Mouse (Mus musculus) forebrain, postnatal 0 days (tissue): ENCODE measurements around the gene Myh9. TPM values are rescaled to one million over a fixed set of nuclear protein-coding genes. Genes with fewer than 3 reads are reported as not detected.

Source experiments
- ATAC-seq: fragments of 200-750 bp; cut with Nextera tagmentation; 2 replicates; pipeline ENCODE4 v1.8.0; 2017; ENCODE audit warnings: mild to moderate bottlenecking, moderate library complexity
- DNase-seq: peaks from one replicate; pipeline ENCODE4 v3.0.0-alpha.2; 2015
- H3K27ac ChIP-seq: fragments of 300-500 bp; sonication (generic); 2 replicates; pipeline ENCODE4 v1.5.1; 2014; ENCODE audit warnings: low read depth, mild to moderate bottlenecking, antibody characterized with exemption, low read length, moderate library complexity, mixed read lengths
- H3K27me3 ChIP-seq: fragments of 300-500 bp; sonication (generic); 2 replicates; pipeline ENCODE4 v1.6.1; 2014; ENCODE audit warnings: mild to moderate bottlenecking, low read length, mixed read lengths; ENCODE audit not compliant: insufficient read depth
- H3K36me3 ChIP-seq: fragments of 300-500 bp; sonication (generic); 2 replicates; pipeline ENCODE4 v1.6.1; 2014; ENCODE audit warnings: mild to moderate bottlenecking, moderate library complexity; ENCODE audit not compliant: insufficient read depth
- H3K4me1 ChIP-seq: fragments of 300-500 bp; sonication (generic); 2 replicates; pipeline ENCODE4 v1.6.1; 2014; ENCODE audit warnings: antibody characterized with exemption; ENCODE audit not compliant: insufficient read depth
- H3K4me2 ChIP-seq: fragments of 300-500 bp; sonication (generic); 2 replicates; pipeline ENCODE4 v1.6.1; 2014; ENCODE audit warnings: low read depth, mild to moderate bottlenecking, moderate library complexity
- H3K4me3 ChIP-seq: fragments of 300-500 bp; sonication (generic); 2 replicates; pipeline ENCODE4 v1.5.1; 2014; ENCODE audit warnings: low read depth, low read length, mixed read lengths
- H3K9ac ChIP-seq: fragments of 300-500 bp; sonication (generic); 2 replicates; pipeline ENCODE4 v1.6.1; 2014; ENCODE audit warnings: mild to moderate bottlenecking
- H3K9me3 ChIP-seq: fragments of 300-500 bp; sonication (generic); 2 replicates; pipeline ENCODE4 v1.6.1; 2016; ENCODE audit warnings: low read length
- CTCF ChIP-seq: sonication (generic); IDR thresholded peaks from 2 replicates; pipeline ENCODE4 v1.5.1; 2016; ENCODE audit warnings: antibody characterized with exemption, control low read depth, low read depth
- WGBS: fragments of 180-500 bp; shearing (Covaris S2); extraction: QIAGEN DNeasy Blood & Tissue Kit; methylation state at CpG from one replicate; pipeline ENCODE4 v1.1.7; 2014; 5-methylcytosine and 5-hydroxymethylcytosine counted together
- polyA plus RNA-seq: library from polyadenylated mRNA; unstranded; fragments of >200 nt; fragmentation: Nextera tagmentation; extraction: Ambion mirVana; gene quantifications from 2 replicates; pipeline ENCODE4 v1.2.1, GENCODE M21; 2015
- total RNA-seq: library from RNA; depleted of rRNA; stranded (reverse); fragments of >200 nt; gene quantifications from 2 replicates; pipeline ENCODE4 v1.2.3, GENCODE M21; 2014

Myh9 gene
- total and polyA plus RNA-seq, 2 experiments from 2014 or later, result 7.2 to 35.2 TPM

DNA sequence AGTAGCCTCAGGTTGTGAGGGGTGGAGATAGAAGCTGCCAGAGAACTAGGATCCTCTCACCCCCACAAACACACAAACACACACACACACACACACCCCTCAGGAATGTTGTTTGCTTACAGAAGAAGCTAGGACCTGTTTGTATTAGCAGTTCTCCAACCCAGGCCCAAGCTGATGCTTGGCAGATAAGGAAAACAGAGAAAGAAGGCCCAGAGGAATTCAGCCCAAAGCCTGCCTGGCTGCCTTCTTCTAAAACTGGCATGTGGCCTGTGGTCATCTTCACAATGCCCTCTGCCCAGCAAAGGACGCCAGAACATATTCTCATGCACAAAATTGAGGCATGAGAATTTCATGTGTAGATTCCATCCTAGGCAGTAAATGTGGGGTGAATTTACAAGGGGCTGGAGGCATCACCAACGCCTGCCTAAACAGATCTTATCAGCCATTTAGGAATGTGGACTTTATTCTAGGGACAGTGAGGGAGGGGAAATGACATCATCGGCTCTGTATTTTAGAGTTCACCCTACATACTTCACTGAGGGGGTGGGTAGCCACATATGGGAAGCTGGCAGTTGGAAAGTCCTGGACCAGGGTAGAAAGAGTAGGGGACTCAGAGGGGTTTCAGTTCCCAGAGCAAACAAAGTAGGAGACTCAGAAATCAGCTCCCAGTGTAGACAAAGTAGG lies 21.4 kb downstream of the Myh9 start:
- DNase-seq, result no peak
- WGBS, result 61% methylated on average over 3 of the region's 3 CpGs
- Histone ChIP-seq H3K4me2 (no peak overlapping the region), H3K9me3 (no peaks in the 10 kb centered on the region), H3K36me3 (no peaks in the 10 kb centered on the region), H3K27me3 (no peaks in the 10 kb centered on the region), H3K4me3 (no peak overlapping the region), H3K27ac (no peak overlapping the region), H3K4me1 (no peaks in the 10 kb centered on the region), H3K9ac (no peak overlapping the region)
- no peak for TF ChIP-seq CTCF
- no peak for ATAC-seq

DNA sequence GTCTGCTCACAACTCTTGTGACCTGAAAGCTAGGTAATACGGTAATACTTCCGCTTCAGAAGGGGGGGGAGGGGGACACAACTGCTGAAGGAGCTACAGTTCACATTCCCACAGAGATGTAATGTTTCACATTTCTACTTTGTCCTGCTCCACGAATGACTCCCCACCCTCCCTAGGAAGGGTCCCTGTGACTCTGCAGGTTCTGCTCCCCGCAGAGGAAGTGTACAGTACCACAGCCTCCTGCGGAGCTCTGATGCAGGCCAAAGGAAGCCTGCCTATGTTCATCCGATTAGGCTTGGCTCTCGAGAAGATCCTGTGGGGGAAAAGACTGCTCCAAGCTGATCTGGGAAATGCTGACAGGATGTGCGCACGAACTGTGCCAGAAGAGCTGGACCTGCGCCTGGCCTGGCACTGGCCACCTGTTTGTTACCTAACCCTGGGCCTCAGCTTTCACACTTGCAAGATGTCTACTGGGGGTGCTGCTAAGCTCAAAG lies 22.0 kb downstream of the Myh9 start:
- 61% methylated on average over 10 of the region's 10 CpGs for WGBS
- Histone ChIP-seq H3K4me2 (no peak overlapping the region), H3K4me1 (no peaks in the 10 kb centered on the region), H3K9ac (no peak overlapping the region), H3K27ac (no peak overlapping the region), H3K36me3 (no peaks in the 10 kb centered on the region), H3K4me3 (no peak overlapping the region), H3K9me3 (no peaks in the 10 kb centered on the region), H3K27me3 (no peaks in the 10 kb centered on the region)
- TF ChIP-seq CTCF, result no peak
- DNase-seq, result no peak
- no peak for ATAC-seq

DNA sequence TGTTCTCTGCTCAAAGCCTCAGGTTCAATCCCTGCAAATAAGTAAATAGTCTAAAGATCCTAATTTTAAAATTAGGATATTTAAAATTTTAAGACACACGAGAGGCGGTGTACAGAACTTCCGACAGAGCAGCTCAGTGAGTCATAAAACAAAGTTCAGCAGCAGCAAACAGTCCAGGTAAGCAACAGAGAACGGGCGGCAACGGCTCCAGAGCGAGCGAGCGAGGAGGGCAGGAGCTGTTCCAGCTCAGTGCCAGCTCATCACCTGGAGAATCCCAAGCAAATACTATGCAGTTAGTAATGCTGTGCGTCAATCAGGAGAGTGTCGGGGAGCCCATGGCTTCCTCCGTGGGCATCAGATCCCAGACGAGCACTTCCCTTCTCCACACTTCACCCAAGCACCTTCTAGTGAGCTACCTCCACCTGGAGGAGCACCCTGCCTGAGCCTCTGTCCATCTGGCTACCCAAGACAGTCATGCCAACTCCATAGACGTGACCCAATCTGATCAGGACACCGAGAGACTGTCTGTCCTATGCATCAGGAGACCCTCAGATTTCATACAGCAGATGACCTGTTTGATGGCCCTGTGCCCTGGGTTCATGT lies 23.3 kb downstream of the Myh9 start:
- Histone ChIP-seq H3K27ac (no peak overlapping the region), H3K27me3 (no peaks in the 10 kb centered on the region), H3K9me3 (no peaks in the 10 kb centered on the region), H3K4me1 (0 out of 2 replicates have a peak, but pooled peaks cover 4% of the 10 kb centered on the region), H3K36me3 (no peaks in the 10 kb centered on the region), H3K9ac (no peak overlapping the region), H3K4me3 (no peak overlapping the region), H3K4me2 (no peak overlapping the region)
- DNase-seq (no peak), ATAC-seq (no peak)
- TF ChIP-seq CTCF, result no peak
- WGBS, result 91% methylated on average over 15 of the region's 15 CpGs

DNA sequence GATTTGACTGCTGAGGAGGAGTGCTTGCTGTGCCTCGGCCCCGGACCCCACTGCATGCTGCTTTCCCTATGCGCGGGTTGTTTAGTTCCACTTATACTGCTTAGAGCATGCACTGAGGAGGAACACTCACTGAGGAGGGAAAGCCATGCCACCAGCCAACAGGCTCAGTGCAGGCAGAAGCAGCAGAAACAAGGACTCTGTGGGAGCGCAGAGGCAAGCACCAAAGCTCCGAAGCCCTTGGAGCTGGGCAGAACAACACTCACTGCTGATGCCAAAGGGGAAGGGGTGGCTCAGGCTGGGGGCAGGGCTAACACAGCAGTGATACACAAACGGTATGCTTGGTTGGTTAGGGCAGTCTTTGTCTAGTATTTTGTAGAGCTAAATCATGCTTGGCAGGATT lies 24.6 kb downstream of the Myh9 start:
- no peak overlapping the region for H3K27ac ChIP-seq
- H3K4me3 ChIP-seq, result no peak overlapping the region
- TF ChIP-seq CTCF, result no peak
- H3K27me3 ChIP-seq, result no peaks in the 10 kb centered on the region
- H3K36me3 ChIP-seq, result peaks cover 5% of the 10 kb centered on the region; the same call in 1 of the 2 replicates
- DNase-seq (no peak), ATAC-seq (peak; percentile 57)
- 52% methylated on average over 7 of the region's 7 CpGs for WGBS
- H3K4me1 ChIP-seq, result 0 out of 2 replicates have a peak, but pooled peaks cover 7% of the 10 kb centered on the region
- no peak overlapping the region for H3K4me2 ChIP-seq
- H3K9ac ChIP-seq, result no peak overlapping the region
- H3K9me3 ChIP-seq, result no peaks in the 10 kb centered on the region

DNA sequence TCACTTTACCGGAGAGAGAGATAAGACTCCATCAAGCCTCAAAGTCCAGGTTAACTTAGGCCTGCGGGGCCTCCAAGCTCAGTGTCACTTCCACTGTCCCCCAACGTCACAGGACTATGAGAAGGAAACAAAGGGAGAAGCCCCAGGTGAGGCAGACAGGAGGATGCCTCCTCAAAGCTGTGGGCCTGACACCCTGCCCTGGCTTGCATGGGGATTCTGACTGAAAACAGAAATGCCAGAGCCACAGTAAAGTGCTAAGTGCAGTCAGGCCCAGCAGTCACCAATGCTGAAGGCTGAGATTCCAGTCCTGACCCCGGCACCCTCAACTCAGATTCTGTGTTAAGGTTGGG lies 25.4 kb downstream of the Myh9 start:
- H3K27me3 ChIP-seq, result no peaks in the 10 kb centered on the region
- 81% methylated on average over 4 of the region's 4 CpGs for WGBS
- no peak for ATAC-seq

DNA sequence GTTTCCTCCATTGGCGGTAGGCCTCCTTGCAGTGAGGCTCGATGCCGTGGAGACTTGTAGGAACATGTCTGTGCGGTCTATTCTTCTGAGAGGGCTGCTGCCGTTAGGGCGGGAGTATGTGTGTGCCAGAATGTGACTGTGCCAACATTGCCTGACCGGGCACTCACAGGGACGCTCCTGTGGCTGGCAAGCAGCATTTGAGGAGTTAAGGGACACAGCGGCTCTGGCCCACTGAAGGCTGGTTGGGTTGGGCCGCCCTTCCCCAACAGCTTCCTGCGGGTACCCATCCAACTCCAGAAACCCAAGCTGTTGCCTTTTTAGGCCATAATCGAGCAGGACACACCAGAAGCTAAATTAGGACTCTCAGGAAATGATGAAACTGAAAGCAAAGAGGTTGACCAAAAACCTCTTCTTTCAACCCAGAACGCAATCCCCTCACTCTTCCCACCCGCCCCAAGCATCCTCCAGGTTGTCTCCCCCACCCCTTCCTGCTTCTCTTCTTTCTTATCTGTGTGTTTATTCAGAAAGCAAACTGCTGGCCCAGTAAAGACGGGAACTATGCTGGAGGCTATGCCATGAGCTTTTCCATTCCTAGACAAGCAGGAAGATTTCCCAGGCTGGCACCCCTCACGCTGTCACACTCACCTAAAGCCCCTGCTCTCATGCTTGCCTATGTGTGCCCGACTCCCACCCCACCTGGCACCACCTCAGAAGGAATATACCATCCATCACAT lies 25.9 kb downstream of the Myh9 start:
- DNase-seq (peak; percentile 39), ATAC-seq (peak; percentile 62)
- H3K9me3 ChIP-seq, result no peaks in the 10 kb centered on the region
- 0 out of 2 replicates have a peak, but pooled peaks cover 7% of the 10 kb centered on the region for H3K4me1 ChIP-seq
- no peak overlapping the region; the same call in 1 of the 2 replicates for H3K9ac ChIP-seq
- WGBS, result 50% methylated on average over 17 of the region's 17 CpGs
- peak overlapping the region; percentile 54 for H3K27ac ChIP-seq
- H3K36me3 ChIP-seq, result peaks cover 15% of the 10 kb centered on the region; the same call in 1 of the 2 replicates
- H3K27me3 ChIP-seq, result no peaks in the 10 kb centered on the region
- TF ChIP-seq CTCF, result no peak
- no peak overlapping the region for H3K4me3 ChIP-seq
- H3K4me2 ChIP-seq, result 0 out of 2 replicates have a peak overlapping the region, but pooled peaks have one; percentile 13

More for the DNA sequence above, 25.4 kb downstream of the Myh9 start:
- peaks cover 9% of the 10 kb centered on the region; the same call in 1 of the 2 replicates for H3K36me3 ChIP-seq
- H3K4me1 ChIP-seq, result 0 out of 2 replicates have a peak, but pooled peaks cover 7% of the 10 kb centered on the region
- H3K4me3 ChIP-seq, result no peak overlapping the region
- no peaks in the 10 kb centered on the region for H3K9me3 ChIP-seq
- H3K27ac ChIP-seq, result no peak overlapping the region
- no peak overlapping the region for H3K4me2 ChIP-seq
- no peak for DNase-seq
- TF ChIP-seq CTCF, result no peak
- no peak overlapping the region for H3K9ac ChIP-seq
